Mouse (Mus musculus) myocyte (in vitro differentiated cells): ENCODE measurements around the gene Clstn2.

ENCODE experiments used
- MYOD1 ChIP-seq, 3 experiments: IDR thresholded peaks; one replicate each; pipeline ENCODE4 v1.6.1; 2011; ENCODE audit warnings: control low read depth in 2 of 3, low read depth in 2 of 3, mild to moderate bottlenecking in 2 of 3, moderate library complexity in 1 of 3; ENCODE audit not compliant: insufficient read length in 2 of 3, control insufficient read depth in 1 of 3
- POLR2A ChIP-seq: IDR thresholded peaks from one replicate; pipeline ENCODE4 v1.6.1; 2011; ENCODE audit warnings: low read depth, mild to moderate bottlenecking, control low read depth, moderate library complexity; ENCODE audit not compliant: insufficient read length
- POLR2AphosphoS2 ChIP-seq: IDR thresholded peaks from one replicate; pipeline ENCODE4 v1.6.1; 2011; ENCODE audit warnings: low read depth, control low read depth; ENCODE audit not compliant: insufficient read length
- TCF12 ChIP-seq: IDR thresholded peaks from one replicate; pipeline ENCODE4 v1.6.1; 2011; ENCODE audit warnings: mild to moderate bottlenecking, control low read depth; ENCODE audit not compliant: poor library complexity, insufficient read depth, severe bottlenecking
- USF1 ChIP-seq: IDR thresholded peaks from one replicate; pipeline ENCODE4 v1.6.1; 2011; ENCODE audit warnings: low read depth, mild to moderate bottlenecking, control low read depth, moderate library complexity

DNA sequence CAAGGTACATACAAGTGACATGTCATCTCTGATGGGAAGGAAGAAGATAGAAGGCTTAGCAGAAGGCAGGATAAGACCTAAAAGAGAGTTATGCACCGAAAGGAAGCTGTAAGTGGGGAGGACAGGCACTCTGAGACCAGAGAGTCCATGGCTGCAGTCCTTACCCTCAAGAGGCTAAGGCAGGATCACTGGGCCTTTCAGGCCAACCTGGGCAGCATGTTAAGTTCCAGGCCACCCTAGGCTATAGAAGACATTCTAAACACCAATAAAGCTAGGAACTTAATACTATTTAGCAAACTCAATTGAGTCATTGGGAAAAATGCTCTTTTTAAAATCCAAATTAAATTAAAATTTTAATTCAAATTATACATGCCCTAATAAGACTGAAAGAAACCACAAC lies 258.0 kb downstream of the Clstn2 start:
- no peak for TF ChIP-seq POLR2A
- TF ChIP-seq TCF12: no peak
- no peak for TF ChIP-seq POLR2AphosphoS2
- TF ChIP-seq USF1: no peak
- TF ChIP-seq MYOD1 (IDR thresholded peaks at IDR 0.05; ENCODE audit: control insufficient read depth in 1 of 3, insufficient read length in 2 of 3, low read depth in 2 of 3): no peak
